Mouse (Mus musculus) gastrocnemius, postnatal 4 days (tissue): ENCODE results near the gene 2010111I01Rik. TPM values are rescaled to one million over a fixed set of nuclear protein-coding genes. Genes with fewer than 3 reads are reported as not detected.
"Not testable (repeated sequence)": the region's sequence is repeated elsewhere in the genome, so short reads cannot be mapped to it uniquely, and the experiment has no call there.

Source experiments
- DNase-seq, 2 experiments: peaks; one replicate each; pipeline ENCODE4 v3.0.0; 2021 to 2022; ENCODE audit warnings: low spot score in 2 of 2, mixed read lengths in 2 of 2
- total RNA-seq, 2 experiments: library from RNA; stranded (reverse); gene quantifications; 2 replicates each; pipeline ENCODE4 v1.2.3; 2021

Gene 2010111I01Rik
- total RNA-seq, 2 experiments from 2014 or later, result 105 to 158 TPM

GRCm38 (mm10) chr13:63330236-63330860 is 365.7 kb downstream of the 2010111I01Rik start:
- no peak for DNase-seq

GRCm38 (mm10) chr13:63331379-63331778 is 366.7 kb downstream of the 2010111I01Rik start:
- peak; percentile 46 to 73 for DNase-seq

GRCm38 (mm10) chr13:63332576-63333300 is 368.0 kb downstream of the 2010111I01Rik start:
- DNase-seq, result peak in 1 of 2 experiments; percentile 52

- no peak for DNase-seq
These were observed 370.9 kb downstream of the 2010111I01Rik start for GRCm38 (mm10) chr13:63335421-63336134.

GRCm38 (mm10) chr13:63336335-63336734 is 371.6 kb downstream of the 2010111I01Rik start:
- DNase-seq, result no peak

GRCm38 (mm10) chr13:63337239-63337960 is 372.7 kb downstream of the 2010111I01Rik start:
- no peak for DNase-seq

GRCm38 (mm10) chr13:63339946-63340345 is 375.3 kb downstream of the 2010111I01Rik start:
- DNase-seq, result no peak

GRCm38 (mm10) chr13:63342781-63343180 is 378.1 kb downstream of the 2010111I01Rik start:
- no peak for DNase-seq

- DNase-seq, result no peak
These were observed 379.8 kb downstream of the 2010111I01Rik start for GRCm38 (mm10) chr13:63344481-63344880.

- DNase-seq, result no peak
These were observed 381.0 kb downstream of the 2010111I01Rik start for GRCm38 (mm10) chr13:63345476-63346225.

GRCm38 (mm10) chr13:63347639-63348038 is 382.9 kb downstream of the 2010111I01Rik start:
- no peak for DNase-seq

GRCm38 (mm10) chr13:63350076-63350475 is 385.4 kb downstream of the 2010111I01Rik start:
- no peak for DNase-seq

GRCm38 (mm10) chr13:63353312-63353711 is 388.6 kb downstream of the 2010111I01Rik start:
- not testable (repeated sequence) for DNase-seq

- DNase-seq, result no peak
These were observed 391.4 kb downstream of the 2010111I01Rik start for GRCm38 (mm10) chr13:63356101-63356500.

- DNase-seq, result peak; percentile 27 to 45
These were observed 391.9 kb downstream of the 2010111I01Rik start for GRCm38 (mm10) chr13:63356558-63356957.

GRCm38 (mm10) chr13:63359393-63359792 is 394.7 kb downstream of the 2010111I01Rik start:
- no peak for DNase-seq

GRCm38 (mm10) chr13:63360111-63360885 is 395.6 kb downstream of the 2010111I01Rik start:
- no peak for DNase-seq

GRCm38 (mm10) chr13:63361755-63362154 is 397.1 kb downstream of the 2010111I01Rik start:
- DNase-seq, result no peak

- no peak for DNase-seq
These were observed 408.9 kb downstream of the 2010111I01Rik start for GRCm38 (mm10) chr13:63373460-63374166.
